Mouse (Mus musculus) inflammation-experienced regulatory T-cells, adult 16 weeks (primary cell): ENCODE results near the gene Cyp2j12. TPM values are rescaled to one million over a fixed set of nuclear protein-coding genes. Genes with fewer than 3 reads are reported as not detected.

Source experiments
- polyA plus RNA-seq: library from polyadenylated mRNA; unstranded; fragments of 100-300 nt; shearing (Covaris generic); gene quantifications from one replicate; pipeline ENCODE4 v1.2.1, GENCODE M21; 2017

Gene Cyp2j12
- not detected for polyA plus RNA-seq

DNA sequence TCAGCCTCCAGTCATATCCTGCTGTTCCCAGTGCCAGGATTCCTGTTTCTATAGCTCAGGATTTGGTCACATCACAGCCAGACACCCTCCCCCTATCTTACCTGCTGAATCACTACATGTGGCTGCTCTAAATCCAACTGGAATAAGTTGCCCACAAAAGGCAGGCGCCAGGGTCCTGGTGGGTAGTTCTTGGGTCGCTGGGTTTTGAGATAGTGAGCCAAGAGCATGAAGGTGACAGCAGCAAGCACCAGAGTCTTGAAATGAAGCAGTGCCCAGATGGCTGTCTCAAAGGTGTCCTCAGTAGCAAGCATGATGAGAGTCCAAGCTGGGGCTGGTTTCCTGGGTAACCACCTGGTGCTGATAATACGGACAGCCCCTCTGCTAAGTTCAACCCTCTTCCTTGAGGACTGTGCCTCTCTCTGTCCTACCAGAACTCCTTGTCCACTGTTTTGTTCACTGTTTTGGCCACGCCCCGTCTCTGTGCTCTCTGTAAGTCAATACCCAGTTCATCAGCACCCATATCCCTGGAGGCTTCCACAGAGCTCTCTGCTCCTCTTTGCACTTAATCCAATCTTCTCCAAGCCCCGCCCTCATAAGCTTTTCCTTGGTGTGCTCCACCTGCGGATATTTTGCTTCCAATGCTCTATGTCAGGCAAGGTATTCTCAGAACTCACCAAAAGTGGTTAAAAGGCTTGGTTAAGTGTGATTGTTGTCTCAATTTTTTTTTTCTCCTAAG, at the start of gene Cyp2j12:
TSS of gene Cyp2j12 (minus strand) at position 421 of the 736 bp plus-strand sequence.

DNA sequence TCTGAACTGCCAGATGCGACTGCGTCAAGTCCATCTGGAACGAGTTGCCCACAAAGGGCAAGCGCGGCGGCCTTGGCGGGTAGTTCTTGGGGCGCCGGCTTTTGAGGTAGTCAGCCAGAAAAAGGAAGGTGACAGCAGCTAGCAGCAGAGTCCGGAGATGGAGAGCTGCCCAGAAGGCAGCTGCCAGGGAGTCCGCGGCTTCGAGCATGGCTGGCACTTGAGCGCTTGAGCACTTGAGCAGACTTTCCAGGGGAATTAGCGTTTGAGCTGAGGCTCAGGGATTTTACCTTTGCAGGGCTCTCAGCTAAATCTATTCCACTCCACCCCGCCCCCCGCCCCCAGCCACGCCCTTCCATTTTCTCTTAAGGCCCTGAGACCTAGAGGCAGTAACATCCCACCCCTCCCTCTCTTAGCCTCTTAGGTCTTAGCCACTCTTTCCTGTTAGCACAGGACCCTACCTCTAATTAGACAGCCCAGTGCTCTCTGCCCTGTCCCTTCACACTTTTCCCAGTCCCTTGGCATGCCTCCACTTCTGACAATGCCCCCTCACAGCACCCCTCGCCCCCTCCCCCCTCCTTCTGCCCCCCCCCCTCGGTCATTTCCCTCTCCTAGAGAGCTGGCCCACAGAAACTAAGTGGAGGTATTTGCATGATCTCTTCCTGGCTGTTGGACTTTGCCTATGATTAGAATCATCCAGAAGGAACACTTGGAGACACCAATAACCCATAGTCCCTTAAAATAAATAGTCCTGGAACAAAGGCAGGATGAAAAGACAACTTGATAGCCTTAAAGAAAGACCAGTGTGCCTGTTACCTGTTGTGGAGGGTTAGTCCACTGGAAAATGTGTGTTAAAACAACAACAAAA, 63.5 kb downstream of the Cyp2j12 start, which contains the start of gene Cyp2j13:
TSS of gene Cyp2j13 (minus strand) at position 286 of the 865 bp plus-strand sequence.

Other genes starting within 250 kb of the Cyp2j12 start
- 5.7 TPM for gene Hook1, start 173.9 kb downstream of the Cyp2j12 start, polyA plus RNA-seq
- not detected for gene Cyp2j13, start 63.6 kb downstream of the Cyp2j12 start, polyA plus RNA-seq
- not detected for gene Cyp2j7, start 95.5 kb upstream of the Cyp2j12 start, polyA plus RNA-seq
- not detected for gene Cyp2j11, start 207.5 kb upstream of the Cyp2j12 start, polyA plus RNA-seq